Mouse (Mus musculus): ENCODE measurements at regions not wholly inside any gene's neighbourhood (a gene's known extent, or its start where the extent isn't known, plus 50 kb on each side); places are given as distances from the start of the nearest gene placed in this dataset.

- H3K4me2 ChIP-seq (ENCODE audit: low read depth, low read length) = peak overlapping the region; percentile 48
- peak overlapping the region; percentile 27 for H3K4me3 ChIP-seq (ENCODE audit: low read length)
- no peaks in the 10 kb centered on the region for H3K4me1 ChIP-seq (ENCODE audit: insufficient read depth, low read length)
- H3K9me3 ChIP-seq (ENCODE audit: low read length) = no peaks in the 10 kb centered on the region
- no peak overlapping the region for H3K27ac ChIP-seq
- TF ChIP-seq CTCF (IDR thresholded peaks at IDR 0.05; ENCODE audit: low read depth) = no peak
- peak; percentile 42 for DNase-seq (ENCODE audit: low spot score)
- no peak overlapping the region for H3K9ac ChIP-seq (replicated peaks; ENCODE audit: low read length)
- no peaks in the 10 kb centered on the region for H3K27me3 ChIP-seq (ENCODE audit: insufficient read depth, low read length)
- 34% methylated on average over 18 of the region's 18 CpGs for WGBS
- no peaks in the 10 kb centered on the region for H3K36me3 ChIP-seq (ENCODE audit: insufficient read depth, low read length)
- ATAC-seq = no peak
Measured at GRCm38 (mm10) chr7:69493062-69493930, 744.3 kb upstream of the Arrdc4 start.

GRCm38 (mm10) chr7:69490566-69491466 lies 741.8 kb upstream of the Arrdc4 start:
- Histone ChIP-seq H3K36me3 (ENCODE audit: insufficient read depth, low read length) (no peaks in the 10 kb centered on the region), H3K4me3 (ENCODE audit: low read length) (no peak overlapping the region), H3K4me2 (ENCODE audit: low read depth, low read length) (no peak overlapping the region), H3K27me3 (ENCODE audit: insufficient read depth, low read length) (no peaks in the 10 kb centered on the region), H3K9ac (replicated peaks; ENCODE audit: low read length) (no peak overlapping the region), H3K27ac (no peak overlapping the region), H3K4me1 (ENCODE audit: insufficient read depth, low read length) (no peaks in the 10 kb centered on the region), H3K9me3 (ENCODE audit: low read length) (no peaks in the 10 kb centered on the region)
- 37% methylated on average over 16 of the region's 16 CpGs for WGBS
- ATAC-seq (peak; percentile 91), DNase-seq (ENCODE audit: low spot score) (peak; percentile 90)
- peak; percentile 96 for TF ChIP-seq CTCF (IDR thresholded peaks at IDR 0.05; ENCODE audit: low read depth)

GRCm38 (mm10) chr7:69488630-69489029 lies 739.6 kb upstream of the Arrdc4 start:
- TF ChIP-seq CTCF (IDR thresholded peaks at IDR 0.05; ENCODE audit: low read depth) = no peak
- Histone ChIP-seq H3K27ac (no peak overlapping the region), H3K9ac (replicated peaks; ENCODE audit: low read length) (no peak overlapping the region), H3K27me3 (ENCODE audit: insufficient read depth, low read length) (no peaks in the 10 kb centered on the region), H3K4me2 (ENCODE audit: low read depth, low read length) (no peak overlapping the region), H3K4me3 (ENCODE audit: low read length) (no peak overlapping the region), H3K36me3 (ENCODE audit: insufficient read depth, low read length) (no peaks in the 10 kb centered on the region), H3K4me1 (ENCODE audit: insufficient read depth, low read length) (no peaks in the 10 kb centered on the region), H3K9me3 (ENCODE audit: low read length) (no peaks in the 10 kb centered on the region)
- 65% methylated on average over 6 of the region's 6 CpGs for WGBS
- DNase-seq (ENCODE audit: low spot score) = no peak
- ATAC-seq = no peak

- no peak overlapping the region for H3K4me3 ChIP-seq (ENCODE audit: low read length)
- 62% methylated on average over 3 of the region's 3 CpGs for WGBS
- TF ChIP-seq CTCF (IDR thresholded peaks at IDR 0.05; ENCODE audit: low read depth) = no peak
- H3K9me3 ChIP-seq (ENCODE audit: low read length) = no peaks in the 10 kb centered on the region
- no peak overlapping the region for H3K27ac ChIP-seq
- no peak for ATAC-seq
- no peaks in the 10 kb centered on the region for H3K27me3 ChIP-seq (ENCODE audit: insufficient read depth, low read length)
- H3K4me2 ChIP-seq (ENCODE audit: low read depth, low read length) = no peak overlapping the region
- H3K36me3 ChIP-seq (ENCODE audit: insufficient read depth, low read length) = no peaks in the 10 kb centered on the region
- H3K9ac ChIP-seq (replicated peaks; ENCODE audit: low read length) = no peak overlapping the region
- H3K4me1 ChIP-seq (ENCODE audit: insufficient read depth, low read length) = no peaks in the 10 kb centered on the region
- DNase-seq (ENCODE audit: low spot score) = no peak
Measured at GRCm38 (mm10) chr7:69487111-69487510, 738.1 kb upstream of the Arrdc4 start.

- Histone ChIP-seq H3K4me1 (ENCODE audit: insufficient read depth, low read length) (no peaks in the 10 kb centered on the region), H3K4me2 (ENCODE audit: low read depth, low read length) (no peak overlapping the region), H3K9ac (replicated peaks; ENCODE audit: low read length) (no peak overlapping the region), H3K36me3 (ENCODE audit: insufficient read depth, low read length) (no peaks in the 10 kb centered on the region), H3K9me3 (ENCODE audit: low read length) (no peaks in the 10 kb centered on the region), H3K4me3 (ENCODE audit: low read length) (no peak overlapping the region), H3K27me3 (ENCODE audit: insufficient read depth, low read length) (no peaks in the 10 kb centered on the region), H3K27ac (no peak overlapping the region)
- no peak for TF ChIP-seq CTCF (IDR thresholded peaks at IDR 0.05; ENCODE audit: low read depth)
- no peak for DNase-seq (ENCODE audit: low spot score)
- ATAC-seq = no peak
- WGBS = 90% methylated on average over 4 of the region's 4 CpGs
Measured at GRCm38 (mm10) chr7:69484552-69484951, 735.5 kb upstream of the Arrdc4 start.

Measured in hindbrain, postnatal 0 days (tissue).